ENCODE assay signal across 8 mouse cellular contexts in genomic region chr17:71597881-71598658, GRCm38 (mm10). TPM values are rescaled to one million over a fixed set of nuclear protein-coding genes. Genes with fewer than 3 reads are reported as not detected.
DNase-seq lines count a peak whose midpoint lies in the region; ATAC-seq and TF ChIP-seq lines count a peak whose summit lies in the region.

No protein-coding gene starts in this region.

- peak overlapping the region; percentile 78 to 83 for H3K4me3 ChIP-seq in heart, embryonic 14.5 days (ENCODE audit: control insufficient read depth in 1 of 2, insufficient read depth in 1 of 2, low read depth in 1 of 2, low read length in 2 of 2)
- H3K4me3 ChIP-seq in erythroblast, embryonic 14.5 days (replicated peaks): peak overlapping the region; percentile 80
- H3K4me3 ChIP-seq in limb, embryonic 14.5 days (replicated peaks; ENCODE audit: low read length): peak overlapping the region; percentile 66

- H3K4me1 ChIP-seq in heart, embryonic 14.5 days (ENCODE audit: control insufficient read depth in 2 of 2, insufficient read depth in 2 of 2, low read length in 2 of 2): peaks cover 4 to 13% of the 10 kb centered on the region in 2 experiments
- H3K4me1 ChIP-seq in erythroblast, embryonic 14.5 days (ENCODE audit: control insufficient read depth): peaks cover 32% of the 10 kb centered on the region
- peaks cover 13% of the 10 kb centered on the region for H3K4me1 ChIP-seq in limb, embryonic 14.5 days (ENCODE audit: control insufficient read depth, insufficient read depth, low read length)

- TF ChIP-seq POLR2A in limb, embryonic 14.5 days (IDR thresholded peaks at IDR 0.05; ENCODE audit: borderline replicate concordance, extremely low read depth, insufficient read depth, insufficient read length): no peak

- peak overlapping the region; percentile 83 for H3K9ac ChIP-seq in heart, embryonic 14.5 days (ENCODE audit: low read length)
- peak overlapping the region; percentile 66 for H3K9ac ChIP-seq in limb, embryonic 14.5 days (ENCODE audit: low read depth, low read length, severe bottlenecking)

- intact Hi-C loops in heart, postnatal 14 days (cut with DNase I): no loop called here

- WGBS in heart, embryonic 14.5 days: 2% methylated on average over 48 of the region's 48 CpGs
- under 1% methylated on average over 48 of the region's 48 CpGs for WGBS in limb, embryonic 14.5 days

- H3K27me3 ChIP-seq in heart, embryonic 14.5 days (ENCODE audit: control insufficient read depth, insufficient read depth, low read length): no peaks in the 10 kb centered on the region
- no peaks in the 10 kb centered on the region for H3K27me3 ChIP-seq in erythroblast, embryonic 14.5 days (ENCODE audit: control insufficient read depth)
- H3K27me3 ChIP-seq in limb, embryonic 14.5 days (ENCODE audit: control insufficient read depth, insufficient read depth, low read length): 0 out of 2 replicates have a peak, but pooled peaks cover 4% of the 10 kb centered on the region

- H3K36me3 ChIP-seq in heart, embryonic 14.5 days (ENCODE audit: control insufficient read depth, insufficient read depth, low read length): no peaks in the 10 kb centered on the region
- H3K36me3 ChIP-seq in erythroblast, embryonic 14.5 days (ENCODE audit: control insufficient read depth): peaks cover 6% of the 10 kb centered on the region
- H3K36me3 ChIP-seq in limb, embryonic 14.5 days (ENCODE audit: control insufficient read depth, insufficient read depth, low read length): no peaks in the 10 kb centered on the region; the same call in 1 of the 2 replicates

- no peaks in the 10 kb centered on the region for H3K9me3 ChIP-seq in heart, embryonic 14.5 days (ENCODE audit: control insufficient read depth, low read length)
- H3K9me3 ChIP-seq in erythroblast, embryonic 14.5 days (ENCODE audit: control insufficient read depth, low read length): no peaks in the 10 kb centered on the region
- no peaks in the 10 kb centered on the region for H3K9me3 ChIP-seq in limb, embryonic 14.5 days (ENCODE audit: control insufficient read depth, low read length)

- H3K27ac ChIP-seq in heart, embryonic 14.5 days (replicated peaks in 1 of 2; ENCODE audit: control insufficient read depth in 1 of 2, insufficient read depth in 1 of 2, low read depth in 2 of 2, low read length in 2 of 2): peak overlapping the region; percentile 63 to 70
- H3K27ac ChIP-seq in limb, embryonic 14.5 days (replicated peaks; ENCODE audit: low read depth, low read length): peak overlapping the region; percentile 1; the same call in 1 of the 2 replicates

- peak overlapping the region; percentile 97 for H3K4me2 ChIP-seq in heart, embryonic 14.5 days (ENCODE audit: low read length)
- peak overlapping the region; percentile 88 for H3K4me2 ChIP-seq in limb, embryonic 14.5 days (replicated peaks; ENCODE audit: low read depth, low read length, severe bottlenecking)

- ATAC-seq in heart, embryonic 14.5 days (ENCODE audit: insufficient number of reproducible peaks, insufficient read depth, low FRiP score, low read depth): peak; percentile 49
- peak; percentile 65 for ATAC-seq in limb, embryonic 14.5 days (ENCODE audit: low FRiP score, low read depth)
- 0 out of 2 replicates have a peak, but pooled peaks have one; percentile 4 for ATAC-seq in neutrophil, adult 5-6 weeks (ENCODE audit: extremely low read depth, insufficient number of reproducible peaks, low FRiP score, poor library complexity, severe bottlenecking)

- DNase-seq in heart, postnatal 14 days: no peak
- peak; percentile 57 for DNase-seq in ES-CJ7 (ENCODE audit: low read depth, low spot score)
- no peak for DNase-seq in limb, embryonic 14.5 days (ENCODE audit: low spot score)
- DNase-seq in kidney, postnatal 10 days: no peak
- DNase-seq in thymus, postnatal 0 days (ENCODE audit: low spot score): no peak

RNA-seq across cellular contexts. Expression of gene Wdr43, which starts 17.6 kb away (rescaled TPM):
- 39.7 and 40.0 TPM in 2 replicates for polyA plus RNA-seq in heart, embryonic 14.5 days (2014; fragmentation: Nextera tagmentation; extraction: Ambion mirVana)
- total RNA-seq in heart, postnatal 14 days (2021): 10 to 100 TPM; 20.5 to 20.8 TPM
- 0.45 and 0.56 TPM in 2 replicates for polyA plus RNA-seq in erythroblast, embryonic 14.5 days (2012)
- 47.2 and 57.0 TPM in 2 replicates for polyA plus RNA-seq in limb, embryonic 14.5 days (2012; rRNA removed)
- 78.8 and 82.9 TPM in 2 replicates for polyA plus RNA-seq in limb, embryonic 14.5 days (2014; fragmentation: Nextera tagmentation; extraction: Ambion mirVana)
- 127 and 130 TPM in 2 replicates for total RNA-seq in neutrophil, adult 5-6 weeks (2017)
- 75.4 and 75.6 TPM in 2 replicates for polyA plus RNA-seq in thymus, postnatal 0 days (2015; fragmentation: Nextera tagmentation; extraction: Ambion mirVana)

RNA-seq across cellular contexts. Expression of gene Spdya, which starts 46.2 kb away (rescaled TPM):
- polyA plus RNA-seq in heart, embryonic 14.5 days (2014; fragmentation: Nextera tagmentation; extraction: Ambion mirVana): 0.55 and 0.62 TPM in 2 replicates
- total RNA-seq in heart, postnatal 14 days (2021): not detected
- not detected in 2 replicates for polyA plus RNA-seq in erythroblast, embryonic 14.5 days (2012)
- polyA plus RNA-seq in limb, embryonic 14.5 days (2012; rRNA removed): 0.79 and 1.0 TPM in 2 replicates
- polyA plus RNA-seq in limb, embryonic 14.5 days (2014; fragmentation: Nextera tagmentation; extraction: Ambion mirVana): 1.3 and 1.5 TPM in 2 replicates
- not detected in 2 replicates for total RNA-seq in neutrophil, adult 5-6 weeks (2017)
- 0.27 and 0.35 TPM in 2 replicates for polyA plus RNA-seq in thymus, postnatal 0 days (2015; fragmentation: Nextera tagmentation; extraction: Ambion mirVana)

Comparison
In these comparisons a context has a peak if more than half of its experiments do, and no peak if none do; other contexts are left out.
1. ATAC-seq: peak in every context shown above with its lines; median percentile 65 in limb, embryonic 14.5 days; 49 in heart, embryonic 14.5 days; 4 in neutrophil, adult 5-6 weeks.
2. RNA of gene Wdr43, which starts 17.6 kb away (polyA plus RNA-seq): 47.2 to 82.9 TPM in limb, embryonic 14.5 days, 75.4 to 75.6 TPM in thymus, postnatal 0 days and 39.7 to 40.0 TPM in heart, embryonic 14.5 days; 0.45 to 0.56 TPM in erythroblast, embryonic 14.5 days; every median in the first group is over 10 times any median in the second.
3. Peak in every context shown above with its lines, with median percentiles within 50 percentile points of each other: H3K4me3 ChIP-seq.